Mouse (Mus musculus) cortical plate, adult 2 months (tissue): ENCODE measurements around the gene Zfp729b. TPM values are rescaled to one million over a fixed set of nuclear protein-coding genes. Genes with fewer than 3 reads are reported as not detected.

Experiments used
- H3K27ac ChIP-seq: fragments of 200-500 bp; 2 replicates; pipeline ENCODE4 v1.5.1; 2012; ENCODE audit warnings: low read length, control low read depth, inconsistent platforms; ENCODE audit not compliant: insufficient read depth
- H3K4me1 ChIP-seq: fragments of 200-500 bp; 2 replicates; pipeline ENCODE4 v1.6.1; 2011; ENCODE audit warnings: low read length; ENCODE audit not compliant: control insufficient read depth, insufficient read depth
- H3K4me3 ChIP-seq: fragments of 200-500 bp; 2 replicates; pipeline ENCODE4 v1.5.1; 2011; ENCODE audit warnings: mild to moderate bottlenecking, low read length, control low read depth; ENCODE audit not compliant: insufficient read depth
- CTCF ChIP-seq: fragments of 200-500 bp; IDR thresholded peaks from 2 replicates; pipeline ENCODE4 v1.5.1; 2011; ENCODE audit warnings: mild to moderate bottlenecking, control low read depth, low read length; ENCODE audit not compliant: insufficient read depth; ENCODE audit errors: extremely low read depth
- POLR2A ChIP-seq: fragments of 200-500 bp; IDR thresholded peaks from 2 replicates; pipeline ENCODE4 v1.6.1; 2011; ENCODE audit warnings: mild to moderate bottlenecking, low read length, control low read depth; ENCODE audit not compliant: insufficient read depth; ENCODE audit errors: extremely low read depth
- polyA plus RNA-seq: library from polyadenylated mRNA; depleted of rRNA; stranded (reverse); fragments of >200 nt; gene quantifications from 2 replicates; pipeline ENCODE4 v1.2.3, GENCODE M21; 2012; rRNA removed

Zfp729b gene
- 3.4 and 3.5 TPM in 2 replicates for polyA plus RNA-seq

DNA sequence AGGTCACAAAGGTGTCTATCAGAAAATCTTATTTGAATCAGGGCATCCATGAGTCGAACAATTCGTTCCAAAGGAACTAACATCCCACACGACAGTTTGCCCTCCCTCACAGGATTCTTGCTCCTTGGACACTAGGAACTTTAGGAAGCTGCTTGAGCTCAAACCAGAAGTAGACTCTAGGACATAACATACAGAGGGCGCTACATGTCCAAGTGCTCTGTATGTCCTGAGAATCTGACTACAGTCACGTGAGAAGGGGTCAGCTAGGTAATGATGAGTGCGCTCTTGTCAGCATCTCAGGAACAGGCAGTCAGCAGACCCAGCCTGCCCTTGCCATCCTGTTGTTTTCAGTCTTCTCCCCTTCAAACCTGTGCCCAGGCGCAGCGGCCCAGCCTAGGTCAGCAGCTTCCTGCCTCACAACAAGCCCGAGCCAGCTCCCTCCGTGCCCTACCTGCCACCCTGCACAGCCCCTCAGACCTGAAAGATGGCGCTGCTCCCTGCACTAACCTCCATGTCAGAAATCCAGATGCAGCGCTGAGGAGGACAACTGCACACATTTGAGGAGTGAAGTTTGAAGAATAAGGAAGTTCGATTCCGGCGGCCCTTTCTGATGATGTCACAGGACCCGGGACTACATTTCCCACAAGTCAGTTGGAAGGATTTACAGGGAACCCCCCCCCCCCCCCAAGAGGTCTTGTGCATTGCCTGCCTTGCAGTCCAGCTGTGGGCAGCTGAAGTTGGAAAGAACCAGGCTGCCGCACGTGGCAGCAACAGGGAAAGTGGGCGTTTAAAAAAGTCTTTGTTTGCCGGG, at the start of gene Zfp729b:
Gene Zfp729b (minus strand): TSS at position 642 of the 811 bp plus-strand sequence.
- peak within 1 kb of the TSS; percentile 66; the same call in 1 of the 2 replicates for H3K27ac ChIP-seq
- no peaks in the 10 kb centered on the region for H3K4me1 ChIP-seq
- TF ChIP-seq CTCF = no peak
- 0 out of 2 replicates have a peak, but pooled peaks have one; percentile 12 for TF ChIP-seq POLR2A
- H3K4me3 ChIP-seq = peak within 1 kb of the TSS; percentile 99

DNA sequence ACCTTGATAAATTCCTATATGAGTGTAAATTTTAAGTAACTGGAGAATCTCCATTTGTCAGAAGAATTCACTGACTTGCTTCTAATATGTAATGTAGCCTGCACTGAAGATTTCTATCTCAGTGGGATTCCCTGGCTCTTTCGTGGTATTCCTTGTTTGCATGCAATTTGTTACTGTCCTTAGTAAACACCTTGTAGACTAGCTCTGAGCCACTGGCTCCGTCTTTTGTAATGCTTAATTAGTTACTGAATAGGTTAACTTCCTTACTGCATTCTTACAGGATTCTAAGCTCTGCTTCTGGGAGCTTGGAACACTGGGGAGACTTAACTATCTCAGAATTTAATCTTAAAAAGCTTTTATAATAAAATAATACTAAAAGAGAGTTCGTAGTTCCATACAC, 43.0 kb upstream of the Zfp729b start:
- Histone ChIP-seq H3K4me1 (no peaks in the 10 kb centered on the region), H3K27ac (no peak overlapping the region), H3K4me3 (no peak overlapping the region)
- no peak for TF ChIP-seq CTCF
- TF ChIP-seq POLR2A = no peak

DNA sequence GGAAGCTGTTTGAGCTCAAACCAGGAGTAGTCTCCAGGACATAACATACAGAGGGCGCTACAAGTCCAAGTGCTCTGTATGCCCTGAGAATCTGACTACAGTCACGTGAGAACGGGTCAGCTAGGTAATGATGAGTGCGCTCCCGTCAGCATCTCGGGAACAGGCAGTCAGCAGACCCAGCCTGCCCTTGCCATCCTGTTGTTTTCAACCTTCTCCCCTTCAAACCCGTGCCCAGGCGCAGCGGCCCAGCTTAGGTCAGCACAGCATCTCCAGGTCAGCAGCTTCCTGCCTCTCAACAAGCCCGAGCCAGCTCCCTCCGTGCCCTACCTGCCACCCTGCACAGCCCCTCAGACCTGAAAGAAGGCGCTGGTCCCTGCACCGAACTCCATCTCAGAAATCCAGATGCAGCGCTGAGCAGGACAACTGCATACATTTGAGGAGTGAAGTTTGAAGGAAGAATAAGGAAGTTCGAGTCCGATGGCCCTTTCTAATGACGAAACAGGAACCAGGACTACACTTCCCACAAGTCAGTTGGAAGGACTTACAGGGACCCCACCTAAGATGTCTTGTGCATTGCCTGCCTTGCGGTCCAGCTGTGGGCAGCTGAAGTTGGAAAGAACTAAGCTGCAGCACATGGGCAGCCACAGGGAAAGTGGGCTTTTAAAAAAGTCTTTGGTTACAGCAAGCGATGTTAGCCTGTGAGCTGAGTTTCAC, 27.9 kb upstream of the Zfp729b start, which contains the start of the genes Gm49345 and Zfp729a:
Gene Gm49345 (minus strand): TSS at position 476 of the 714 bp plus-strand sequence.
Gene Zfp729a (minus strand): TSS at position 498 of the 714 bp plus-strand sequence.
- TF ChIP-seq POLR2A (0 out of 2 replicates have a peak, but pooled peaks have one; percentile 24), CTCF (peak; percentile 38; the same call in 1 of the 2 replicates)
- Histone ChIP-seq H3K4me1 (no peaks in the 10 kb centered on the region), H3K4me3 (peak within 1 kb of the TSS; percentile 96), H3K27ac (0 out of 2 replicates have a peak within 1 kb of the TSS, but pooled peaks have one; percentile 4)

DNA sequence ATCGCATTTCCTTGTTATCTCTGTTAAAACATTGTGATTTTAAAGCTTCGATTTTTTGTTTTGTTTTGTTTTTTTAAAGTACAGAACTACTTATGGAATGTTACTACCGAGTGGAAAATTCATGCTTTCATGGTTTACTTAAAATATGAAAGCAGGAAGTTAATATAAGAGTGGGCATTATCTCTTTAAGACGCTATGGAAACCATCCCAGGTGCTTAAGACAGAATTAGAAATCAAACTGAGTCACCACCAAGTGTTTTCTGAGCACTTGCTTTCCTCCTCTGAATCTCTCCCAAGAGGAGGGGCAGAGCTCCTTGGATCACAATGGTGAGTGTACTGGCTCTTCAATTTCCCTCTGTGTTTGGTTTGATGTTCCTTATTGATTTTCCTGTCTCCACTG, 601 bp upstream of the Zfp729b start:
- Histone ChIP-seq H3K4me3 (peak overlapping the region; percentile 99; the same call in 1 of the 2 replicates), H3K27ac (no peak overlapping the region), H3K4me1 (no peaks in the 10 kb centered on the region)
- no peak for TF ChIP-seq CTCF
- no peak for TF ChIP-seq POLR2A

DNA sequence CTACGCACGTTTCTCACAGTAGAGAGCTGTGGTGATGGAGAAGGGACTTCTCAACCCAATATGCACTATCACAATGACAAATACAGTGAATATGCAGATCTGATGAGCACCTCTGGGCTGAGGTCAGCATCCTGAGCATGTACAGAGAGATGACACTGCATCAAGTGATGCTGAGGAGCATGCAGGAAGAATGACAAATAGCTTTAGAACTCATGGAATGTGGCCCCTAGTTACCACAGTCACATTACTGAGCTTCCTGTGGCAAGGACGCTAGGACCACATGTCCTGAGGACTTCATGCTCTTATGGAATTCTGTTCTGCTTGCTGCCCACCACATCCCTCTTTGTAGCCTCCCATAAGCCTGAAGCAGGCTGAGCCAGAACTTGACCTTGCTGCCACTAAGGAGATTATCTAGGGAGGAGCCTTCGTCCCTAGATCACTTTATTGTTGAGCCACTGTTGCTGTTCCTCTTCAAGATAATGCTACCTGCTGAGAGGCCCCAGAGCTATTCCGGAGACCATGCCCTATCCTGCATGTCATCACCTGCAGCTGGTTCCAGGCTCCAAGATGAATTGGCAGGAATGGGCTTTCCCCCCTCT, 36.8 kb downstream of the Zfp729b start:
- Histone ChIP-seq H3K27ac (no peak overlapping the region), H3K4me3 (no peak overlapping the region), H3K4me1 (no peaks in the 10 kb centered on the region)
- TF ChIP-seq POLR2A = no peak
- no peak for TF ChIP-seq CTCF

DNA sequence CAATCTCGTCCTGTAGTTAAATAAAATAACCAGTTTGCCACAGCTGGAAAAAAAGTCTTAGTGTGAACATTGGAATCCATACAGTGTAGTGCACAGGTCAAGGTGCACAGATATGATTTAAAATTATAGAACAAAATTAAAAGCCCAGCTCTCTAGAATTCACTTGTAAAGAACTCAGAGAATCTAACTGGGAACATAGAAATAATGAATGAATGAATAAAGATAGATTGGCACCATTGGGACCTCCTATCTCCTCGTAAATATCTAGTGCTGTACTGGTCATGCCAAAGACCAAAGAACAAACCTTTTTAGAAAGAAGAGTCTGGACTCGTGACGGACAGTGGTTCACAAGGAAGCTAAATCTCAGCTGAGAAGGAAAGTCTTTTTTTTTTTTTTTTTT, 55.8 kb downstream of the Zfp729b start, which contains the start of gene Zfp748:
Gene Zfp748 (minus strand): TSS at position 101 of the 400 bp plus-strand sequence.
- no peak within 1 kb of the TSS for H3K27ac ChIP-seq
- peaks cover 3% of the 10 kb centered on the region; the same call in 1 of the 2 replicates for H3K4me1 ChIP-seq
- H3K4me3 ChIP-seq = peak within 1 kb of the TSS; percentile 65
- TF ChIP-seq POLR2A = no peak
- no peak for TF ChIP-seq CTCF

DNA sequence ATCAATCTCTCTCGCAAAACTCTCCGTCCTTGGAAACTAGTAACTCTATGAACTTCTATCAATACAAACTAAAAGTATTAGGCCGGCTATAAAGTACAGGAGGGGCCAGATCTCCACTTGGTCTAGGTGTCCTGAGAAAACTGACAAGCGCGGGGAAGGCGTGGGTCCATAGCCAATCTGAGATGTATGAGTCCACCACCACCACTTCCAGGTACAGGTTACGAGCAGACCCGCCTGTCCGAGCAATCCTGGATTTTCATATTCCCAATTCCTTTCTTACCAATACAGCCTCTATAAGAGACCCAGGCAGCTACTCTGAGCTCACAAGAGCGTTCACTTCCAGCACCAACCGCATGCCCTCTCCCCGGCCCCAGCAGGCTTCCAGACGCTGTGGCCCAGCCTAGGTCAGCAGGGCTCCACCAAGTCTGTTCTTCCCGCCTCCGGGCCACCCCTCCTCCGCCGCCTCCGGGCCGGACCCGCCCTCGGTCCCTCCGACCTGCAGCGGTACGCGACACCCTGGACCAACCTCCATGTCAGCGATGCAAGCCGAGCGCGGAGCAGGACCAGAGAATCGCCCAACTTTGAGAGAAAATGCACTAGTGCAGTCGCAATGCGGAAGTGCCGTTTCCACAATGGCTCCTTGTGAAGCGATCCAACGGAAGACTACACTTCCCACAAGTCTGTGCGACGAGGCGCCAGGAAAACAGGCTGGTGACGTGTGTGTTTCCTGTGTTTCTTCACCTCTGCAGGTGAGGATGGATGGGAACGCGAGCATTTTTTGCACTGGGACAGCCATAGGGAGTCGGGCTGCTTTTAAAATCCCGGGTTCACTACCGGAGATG, 56.8 kb downstream of the Zfp729b start:
- H3K4me3 ChIP-seq = peak overlapping the region; percentile 65
- TF ChIP-seq POLR2A = peak; percentile 78
- no peak for TF ChIP-seq CTCF
- H3K27ac ChIP-seq = no peak overlapping the region
- H3K4me1 ChIP-seq = peaks cover 3% of the 10 kb centered on the region; the same call in 1 of the 2 replicates

DNA sequence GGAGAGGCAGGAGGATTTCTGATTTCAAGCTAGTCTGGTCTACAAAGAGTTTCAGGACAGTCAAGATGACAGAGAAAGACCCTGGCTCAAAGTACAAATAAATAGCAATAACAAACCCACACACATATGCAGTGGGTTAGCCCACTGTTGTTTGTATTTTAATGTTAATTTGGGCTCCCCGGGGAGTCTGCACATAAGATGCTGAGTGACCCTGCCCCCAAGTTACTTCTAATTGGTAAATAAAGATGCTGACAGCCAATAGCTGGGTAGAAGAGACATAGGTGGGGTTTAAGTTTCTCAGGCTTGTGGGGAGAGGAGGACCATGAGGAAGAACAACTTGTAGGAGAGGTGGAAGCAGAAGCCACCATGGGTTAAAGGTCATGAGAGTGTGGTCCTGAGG, 63.6 kb downstream of the Zfp729b start:
- TF ChIP-seq POLR2A (no peak), CTCF (no peak)
- H3K4me1 ChIP-seq = no peaks in the 10 kb centered on the region
- no peak overlapping the region for H3K4me3 ChIP-seq
- H3K27ac ChIP-seq = no peak overlapping the region

Other genes starting within 250 kb of the Zfp729b start
- not detected in 2 replicates for gene Gm28044, start 249.2 kb downstream of the Zfp729b start, polyA plus RNA-seq
- gene Zfp953, start 249.1 kb downstream of the Zfp729b start, polyA plus RNA-seq = 0.48 and 0.57 TPM in 2 replicates
- gene Gm28041, start 234.0 kb downstream of the Zfp729b start, polyA plus RNA-seq = 0.15 and 0.44 TPM in 2 replicates
- 0.52 and 0.61 TPM in 2 replicates for gene Zfp456, start 233.9 kb downstream of the Zfp729b start, polyA plus RNA-seq
- 3.9 and 4.6 TPM in 2 replicates for gene Zfp429, start 209.9 kb downstream of the Zfp729b start, polyA plus RNA-seq
- 3.8 and 4.5 TPM in 2 replicates for gene Zfp459, start 188.3 kb downstream of the Zfp729b start, polyA plus RNA-seq
- 9.1 TPM in 2 replicates for gene Zfp874a, start 158.1 kb downstream of the Zfp729b start, polyA plus RNA-seq
- 10.0 and 11.5 TPM in 2 replicates for gene Zfp874b, start 125.4 kb downstream of the Zfp729b start, polyA plus RNA-seq
- gene Zfp58, start 109.2 kb downstream of the Zfp729b start, polyA plus RNA-seq = 5.6 and 5.7 TPM in 2 replicates
- 0.15 TPM in 1 of 2 replicates, not detected in the other for gene Gm26965, start 83.6 kb downstream of the Zfp729b start, polyA plus RNA-seq
- 27.9 and 29.4 TPM in 2 replicates for gene Zfp87, start 83.5 kb downstream of the Zfp729b start, polyA plus RNA-seq
- gene Zfp748, start 55.9 kb downstream of the Zfp729b start, polyA plus RNA-seq = 5.0 and 5.2 TPM in 2 replicates
- gene Gm49345, start 28.1 kb upstream of the Zfp729b start, polyA plus RNA-seq = not detected in 2 replicates
- gene Zfp729a, start 28.1 kb upstream of the Zfp729b start, polyA plus RNA-seq = 3.8 and 4.4 TPM in 2 replicates
- gene Zfp738, start 77.4 kb upstream of the Zfp729b start, polyA plus RNA-seq = 11.9 and 13.8 TPM in 2 replicates
- gene Zfp65, start 119.5 kb upstream of the Zfp729b start, polyA plus RNA-seq = 4.8 and 5.1 TPM in 2 replicates
- 3.6 and 3.7 TPM in 2 replicates for gene Zfp85, start 145.5 kb upstream of the Zfp729b start, polyA plus RNA-seq
- 3.1 and 3.2 TPM in 2 replicates for gene Zfp493, start 170.0 kb upstream of the Zfp729b start, polyA plus RNA-seq
- 4.4 and 5.8 TPM in 2 replicates for gene Zfp273, start 204.0 kb upstream of the Zfp729b start, polyA plus RNA-seq
- 16.6 and 18.0 TPM in 2 replicates for gene Gm10037, start 221.4 kb upstream of the Zfp729b start, polyA plus RNA-seq